Comparison of ENCODE assay signal across 1 mouse cellular context in genomic region chr1:185328721-185329610, GRCm38 (mm10).
TF ChIP-seq lines count a peak whose summit lies in the region.

Gene Iars2, minus strand, starts transcription at chr1:185329396.

TF ChIP-seq in CH12.LX, 34 proteins besides CTCF, POLR2A, EP300 and RAD21 (continued from another document):
- no peak for TF ChIP-seq USF2 (conservative IDR thresholded peaks at IDR 0.05; ENCODE audit: low read depth, low read length)
- TF ChIP-seq BHLHE40 (IDR thresholded peaks at IDR 0.05; ENCODE audit: low read depth, low read length) = no peak
- TF ChIP-seq RCOR1 (conservative IDR thresholded peaks at IDR 0.05; ENCODE audit: low read depth, low read length) = no peak
- 0 out of 2 replicates have a peak, but pooled peaks have one; percentile 39 for TF ChIP-seq MYC (IDR thresholded peaks at IDR 0.05; ENCODE audit: low read depth, low read length)
- TF ChIP-seq MAFK (IDR thresholded peaks at IDR 0.05; ENCODE audit: insufficient replicate concordance, low read length) = no peak
- TF ChIP-seq ZKSCAN1 (IDR thresholded peaks at IDR 0.05; ENCODE audit: borderline replicate concordance, low read depth, low read length) = no peak
- no peak for TF ChIP-seq ZC3H11A (IDR thresholded peaks at IDR 0.05; ENCODE audit: low read depth, low read length)
- 0 out of 2 replicates have a peak, but pooled peaks have one; percentile 1 for TF ChIP-seq CHD2 (IDR thresholded peaks at IDR 0.05; ENCODE audit: low read length)
- TF ChIP-seq HCFC1 (IDR thresholded peaks at IDR 0.05; ENCODE audit: low read depth, low read length) = peak; percentile 77
- no peak for TF ChIP-seq KAT2A (IDR thresholded peaks at IDR 0.05; ENCODE audit: insufficient replicate concordance, low read length)
- TF ChIP-seq PAX5 (IDR thresholded peaks at IDR 0.05; ENCODE audit: low read length) = no peak
- peak; percentile 86 for TF ChIP-seq NELFE (IDR thresholded peaks at IDR 0.05; ENCODE audit: low read depth, low read length)
- TF ChIP-seq E2F4 (IDR thresholded peaks at IDR 0.05; ENCODE audit: insufficient replicate concordance, low read depth, low read length) = no peak
- no peak for TF ChIP-seq ZNF384 (IDR thresholded peaks at IDR 0.05; ENCODE audit: low read depth, low read length)
- TF ChIP-seq JUND (conservative IDR thresholded peaks at IDR 0.05; ENCODE audit: low read depth, low read length) = no peak
- TF ChIP-seq ZMIZ1 (IDR thresholded peaks at IDR 0.05; ENCODE audit: low read depth, low read length) = peak; percentile 65; the same call in 1 of the 2 replicates
- peak; percentile 82 for TF ChIP-seq SIN3A (IDR thresholded peaks at IDR 0.05; ENCODE audit: low read length)
